Mouse (Mus musculus) erythroblast, embryonic 14.5 days (primary cell): ENCODE data around the gene Amy2a2.
"Not testable (repeated sequence)": the region's sequence is repeated elsewhere in the genome, so short reads cannot be mapped to it uniquely, and the experiment has no call there.

Source experiments
- GATA1 ChIP-seq: IDR thresholded peaks from 2 replicates; pipeline ENCODE4 v1.6.1; 2012; ENCODE audit warnings: low read length, inconsistent platforms, mixed read lengths
- TAL1 ChIP-seq: IDR thresholded peaks from 3 replicates; pipeline ENCODE4 v1.6.1; 2012; ENCODE audit warnings: low read length, inconsistent platforms, mixed read lengths

DNA sequence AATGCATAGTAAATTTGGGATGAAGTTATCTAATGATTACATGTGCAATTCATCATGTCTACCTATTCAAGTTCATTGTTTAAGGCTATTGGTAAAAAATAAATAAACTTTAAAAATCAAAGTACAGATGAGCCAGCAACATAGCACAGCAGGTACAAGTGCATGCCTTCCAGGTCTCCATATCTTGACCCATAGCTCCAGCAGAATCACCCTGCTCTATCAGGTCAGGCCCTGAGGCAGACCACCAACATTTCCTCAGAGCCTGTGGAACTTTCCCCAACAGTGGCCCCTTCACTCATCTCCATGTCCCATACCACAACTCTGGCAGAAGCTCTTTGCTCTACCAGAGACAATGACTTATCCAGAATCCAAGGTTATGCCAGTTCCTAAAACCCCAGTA lies 11.0 kb downstream of the Amy2a2 start:
- TF ChIP-seq GATA1, TAL1: not testable (repeated sequence)
